Mouse (Mus musculus) 3T3-L1 (cell line): ENCODE results near the gene Micall1.

Experiments
- DNase-seq: peaks from one replicate; pipeline ENCODE4 v3.0.0-alpha.2; 2015; ENCODE audit warnings: low read depth, low spot score

Gene Micall1

GRCm38 (mm10) chr15:79176905-79177304 lies 68.2 kb downstream of the Micall1 start:
- no peak for DNase-seq

GRCm38 (mm10) chr15:79185213-79185612 lies 76.5 kb downstream of the Micall1 start:
- DNase-seq = no peak
